ENCODE assay signal across 26 mouse cellular contexts in the genomic region with DNA sequence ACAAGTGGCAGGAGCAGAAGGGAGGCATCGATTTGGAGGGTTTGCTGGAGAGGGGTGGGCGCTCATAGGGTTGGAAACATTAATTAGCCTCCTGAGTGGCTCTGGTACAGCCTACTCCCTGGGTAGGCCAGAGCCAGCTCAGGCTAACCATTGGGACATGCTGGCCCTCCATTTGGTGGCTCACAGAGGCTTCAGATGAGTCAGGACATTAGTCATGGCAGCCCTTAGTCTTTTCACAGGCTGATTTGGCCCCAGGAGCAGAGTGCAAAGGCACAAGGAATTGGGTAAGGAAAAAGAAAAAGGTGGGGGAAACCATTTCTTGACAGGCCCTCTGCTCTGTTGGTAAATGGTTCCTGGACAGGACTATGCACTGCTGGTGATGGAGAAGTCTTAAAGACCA.
DNase-seq lines count a peak whose midpoint lies in the region; ATAC-seq and TF ChIP-seq lines count a peak whose summit lies in the region.
"Had no signal": no experiment of that assay in that cellular context is flagged by ENCODE, and none has a peak within 500 bp of the region (broad histone marks: within the 10 kb centered on the region; RNA-seq: fewer than 3 reads in every experiment).

No protein-coding gene starts in this region.

- H3K4me2 ChIP-seq in heart, embryonic 13.5 days, result no peak overlapping the region
- H3K4me2 ChIP-seq: embryonic facial prominence, embryonic 12.5 days; heart, embryonic 12.5 days; hindbrain, embryonic 12.5 days; kidney, embryonic 15.5 days; lung, embryonic 15.5 days; neural tube, embryonic 15.5 days had no signal

- intact Hi-C loops in heart, postnatal 36 days (cut with DNase I), result no loop called here
- intact Hi-C loops in left cerebral cortex, adult 2 months (cut with DNase I), result no loop called here
- intact Hi-C loops in left cerebral cortex, postnatal 25 days (cut with DNase I), result no loop called here

- H3K36me3 ChIP-seq in heart, embryonic 13.5 days, result no peaks in the 10 kb centered on the region
- H3K36me3 ChIP-seq: embryonic facial prominence, embryonic 12.5 days; heart, embryonic 12.5 days; hindbrain, embryonic 12.5 days; kidney, embryonic 15.5 days; limb, embryonic 10.5 days; lung, embryonic 15.5 days; neural tube, embryonic 15.5 days had no signal

- no peaks in the 10 kb centered on the region for H3K9me3 ChIP-seq in heart, embryonic 13.5 days
- H3K9me3 ChIP-seq: embryonic facial prominence, embryonic 12.5 days; heart, embryonic 12.5 days; hindbrain, embryonic 12.5 days; kidney, embryonic 15.5 days; limb, embryonic 10.5 days; lung, embryonic 15.5 days; neural tube, embryonic 15.5 days had no signal

- no peak overlapping the region for H3K9ac ChIP-seq in heart, embryonic 13.5 days
- H3K9ac ChIP-seq: embryonic facial prominence, embryonic 12.5 days; forebrain, postnatal 0 days; heart, embryonic 12.5 days; hindbrain, embryonic 12.5 days; kidney, embryonic 15.5 days; lung, embryonic 15.5 days; neural tube, embryonic 15.5 days had no signal

- 70% methylated on average over 2 of the region's 2 CpGs for WGBS in heart, embryonic 13.5 days

- peak overlapping the region; percentile 97 for H3K27ac ChIP-seq in heart, embryonic 13.5 days (replicated peaks)
- H3K27ac ChIP-seq in left cerebral cortex, adult 2 months, result peak overlapping the region; percentile 72; the same call in 1 of the 2 replicates
- H3K27ac ChIP-seq in cortical plate, adult 2 months (ENCODE audit: insufficient read depth, low read length), result 0 out of 2 replicates have a peak overlapping the region, but pooled peaks have one; percentile 32
- H3K27ac ChIP-seq: embryonic facial prominence, embryonic 12.5 days; hindbrain, embryonic 12.5 days; kidney, embryonic 15.5 days; liver, embryonic 14.5 days; lung, embryonic 15.5 days; neural tube, embryonic 15.5 days had no signal

- TF ChIP-seq CTCF in left cerebral cortex, adult 2 months (IDR thresholded peaks at IDR 0.05), result no peak
- TF ChIP-seq CTCF in cortical plate, adult 2 months (IDR thresholded peaks at IDR 0.05; ENCODE audit: extremely low read depth, insufficient read depth, low read length), result no peak

- TF ChIP-seq POLR2A in cortical plate, adult 2 months (IDR thresholded peaks at IDR 0.05; ENCODE audit: extremely low read depth, insufficient read depth, low read length), result no peak

- DNase-seq in adrenal gland, adult (ENCODE audit: inconsistent age in 2 of 2, low spot score in 1 of 2), result peak; percentile 64 to 77
- no peak for DNase-seq in adrenal gland, postnatal 10 days
- no peak for DNase-seq in heart, postnatal 36 days
- no peak for DNase-seq in left cerebral cortex, adult 2 months (ENCODE audit: extremely low spot score in 1 of 2, low spot score in 2 of 2)
- DNase-seq in left cerebral cortex, postnatal 25 days (ENCODE audit: low spot score in 2 of 2), result no peak
- no peak for DNase-seq in right cerebral cortex, postnatal 4 days
- DNase-seq: adrenal gland, adult 8-10 months; cerebellum, adult 11-12 months; forebrain, postnatal 0 days; gastrocnemius, postnatal 25 days; kidney, adult 11 months; kidney, postnatal 4 days; lung, postnatal 4 days; right cerebral cortex, adult 18-20 months; thymus, adult 18-20 months; thymus, postnatal 36 days had no signal

- no peak overlapping the region for H3K4me3 ChIP-seq in heart, embryonic 13.5 days
- no peak overlapping the region for H3K4me3 ChIP-seq in left cerebral cortex, adult 2 months
- H3K4me3 ChIP-seq in cortical plate, adult 2 months (ENCODE audit: insufficient read depth, low read length), result no peak overlapping the region
- H3K4me3 ChIP-seq: embryonic facial prominence, embryonic 12.5 days; heart, embryonic 12.5 days; hindbrain, embryonic 12.5 days; kidney, embryonic 15.5 days; limb, embryonic 10.5 days; lung, embryonic 15.5 days; neural tube, embryonic 15.5 days had no signal

- peaks cover 100% of the 10 kb centered on the region for H3K4me1 ChIP-seq in heart, embryonic 13.5 days
- peaks cover 56% of the 10 kb centered on the region for H3K4me1 ChIP-seq in cortical plate, adult 2 months (ENCODE audit: control insufficient read depth, insufficient read depth, low read length)

- H3K27me3 ChIP-seq in heart, embryonic 13.5 days (replicated peaks), result no peaks in the 10 kb centered on the region
- H3K27me3 ChIP-seq: embryonic facial prominence, embryonic 12.5 days; heart, embryonic 12.5 days; hindbrain, embryonic 12.5 days; kidney, embryonic 15.5 days; lung, embryonic 15.5 days; neural tube, embryonic 15.5 days had no signal

- no peak for ATAC-seq in heart, embryonic 13.5 days (ENCODE audit: extremely low read depth, insufficient number of reproducible peaks, low FRiP score, low TSS enrichment)
- ATAC-seq: forebrain, postnatal 0 days had no signal

Comparison
In these comparisons a context has a peak if more than half of its experiments do, and no peak if none do; other contexts are left out.
1. DNase-seq: peak in adrenal gland, adult (2 of 2); none in adrenal gland, postnatal 10 days (single experiment), heart, postnatal 36 days (0 of 2), left cerebral cortex, adult 2 months (0 of 2), left cerebral cortex, postnatal 25 days (0 of 2) and right cerebral cortex, postnatal 4 days (single experiment).
2. H3K27ac ChIP-seq: peak in every context shown above with its lines; median percentile 97 in heart, embryonic 13.5 days; 72 in left cerebral cortex, adult 2 months; 32 in cortical plate, adult 2 months.